Mouse (Mus musculus) stomach, embryonic 16.5 days (tissue): Measurements from ENCODE around the gene Tle6. TPM values are rescaled to one million over a fixed set of nuclear protein-coding genes. Genes with fewer than 3 reads are reported as not detected.

ENCODE experiments used
- ATAC-seq: fragments of 200-750 bp; cut with Nextera tagmentation; 2 replicates; pipeline ENCODE4 v1.8.0; 2017; ENCODE audit warnings: moderate number of reproducible peaks, moderate TSS enrichment; ENCODE audit not compliant: insufficient read depth, low FRiP score
- H3K27ac ChIP-seq: fragments of 300-500 bp; sonication (generic); 2 replicates; pipeline ENCODE4 v1.5.1; 2014; ENCODE audit warnings: low read length
- H3K27me3 ChIP-seq: fragments of 300-500 bp; sonication (generic); 2 replicates; pipeline ENCODE4 v1.6.1; 2014; ENCODE audit warnings: low read length, control low read depth, mixed read lengths; ENCODE audit not compliant: control insufficient read depth, insufficient read depth
- H3K36me3 ChIP-seq: fragments of 300-500 bp; sonication (generic); 2 replicates; pipeline ENCODE4 v1.6.1; 2014; ENCODE audit warnings: low read length; ENCODE audit not compliant: control insufficient read depth, insufficient read depth
- H3K4me1 ChIP-seq: fragments of 300-500 bp; sonication (generic); 2 replicates; pipeline ENCODE4 v1.6.1; 2014; ENCODE audit warnings: low read length, control low read depth, mixed read lengths; ENCODE audit not compliant: control insufficient read depth, insufficient read depth
- H3K4me2 ChIP-seq: fragments of 300-500 bp; sonication (generic); 2 replicates; pipeline ENCODE4 v1.6.1; 2014; ENCODE audit warnings: low read depth, low read length, mixed read lengths
- H3K4me3 ChIP-seq: fragments of 300-500 bp; sonication (generic); replicated peaks from 2 replicates; pipeline ENCODE4 v1.5.1; 2014; ENCODE audit warnings: mild to moderate bottlenecking, low read length
- H3K9ac ChIP-seq: fragments of 300-500 bp; sonication (generic); 2 replicates; pipeline ENCODE4 v1.6.1; 2014; ENCODE audit warnings: low read length
- H3K9me3 ChIP-seq: fragments of 300-500 bp; sonication (generic); replicated peaks from 2 replicates; pipeline ENCODE4 v1.6.1; 2016; ENCODE audit warnings: low read length, control low read depth; ENCODE audit not compliant: control insufficient read depth
- WGBS: fragments of 180-500 bp; shearing (Covaris S2); extraction: QIAGEN DNeasy Blood & Tissue Kit; methylation state at CpG from one replicate; pipeline ENCODE4 v1.1.7; 2014; 5-methylcytosine and 5-hydroxymethylcytosine counted together
- polyA plus RNA-seq: library from polyadenylated mRNA; unstranded; fragments of >200 nt; fragmentation: Nextera tagmentation; extraction: Ambion mirVana; gene quantifications from 2 replicates; pipeline ENCODE4 v1.2.1, GENCODE M21; 2015

Gene Tle6
- polyA plus RNA-seq, 1 experiment from 2014 or later, result 31.2 TPM

DNA sequence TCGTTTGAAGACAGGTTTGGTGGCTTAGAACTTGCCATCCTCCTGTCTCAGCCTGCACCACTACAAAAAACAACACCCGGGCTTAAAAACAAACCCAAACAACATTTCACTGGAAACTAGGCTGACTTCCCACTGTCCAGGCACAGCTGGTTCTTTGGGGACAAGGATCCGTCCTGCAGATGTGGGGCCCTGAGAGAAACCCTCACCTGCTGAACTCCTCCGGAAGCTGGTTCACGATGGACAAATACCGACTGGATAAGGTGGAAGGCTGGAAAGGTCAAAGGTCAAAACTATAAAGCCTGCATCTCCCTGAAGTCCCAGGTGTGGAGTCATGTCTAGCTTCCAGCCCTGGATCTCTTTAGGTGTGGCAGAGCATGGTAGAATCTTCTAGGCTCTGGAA, 2.0 kb downstream of the Tle6 start:
- 36% methylated on average over 6 of the region's 6 CpGs for WGBS
- Histone ChIP-seq H3K9ac (no peak overlapping the region), H3K27me3 (peaks cover 3% of the 10 kb centered on the region; the same call in 1 of the 2 replicates), H3K27ac (no peak overlapping the region), H3K36me3 (no peaks in the 10 kb centered on the region), H3K4me3 (no peak overlapping the region), H3K4me2 (no peak overlapping the region), H3K4me1 (peaks cover 43% of the 10 kb centered on the region), H3K9me3 (no peaks in the 10 kb centered on the region)
- ATAC-seq, result no peak

- H3K4me1 ChIP-seq, result peaks cover 43% of the 10 kb centered on the region
- WGBS, result 42% methylated on average over 3 of the region's 3 CpGs
- H3K9me3 ChIP-seq, result no peaks in the 10 kb centered on the region
- no peak overlapping the region for H3K9ac ChIP-seq
- H3K4me2 ChIP-seq, result no peak overlapping the region
- no peak overlapping the region for H3K27ac ChIP-seq
- H3K27me3 ChIP-seq, result peaks cover 3% of the 10 kb centered on the region; the same call in 1 of the 2 replicates
- ATAC-seq, result no peak
- no peaks in the 10 kb centered on the region for H3K36me3 ChIP-seq
- H3K4me3 ChIP-seq, result no peak overlapping the region
These were observed 2.5 kb downstream of the Tle6 start for GRCm38 (mm10) chr10:81598342-81598741.

- ATAC-seq, result peak; percentile 62
- no peaks in the 10 kb centered on the region for H3K36me3 ChIP-seq
- H3K4me3 ChIP-seq, result peak overlapping the region; percentile 35
- WGBS, result 5% methylated on average over 11 of the region's 12 CpGs
- H3K27me3 ChIP-seq, result peaks cover 3% of the 10 kb centered on the region
- no peaks in the 10 kb centered on the region for H3K9me3 ChIP-seq
- peak overlapping the region; percentile 65 for H3K9ac ChIP-seq
- peaks cover 36% of the 10 kb centered on the region for H3K4me1 ChIP-seq
- H3K27ac ChIP-seq, result peak overlapping the region; percentile 73
- peak overlapping the region; percentile 50 for H3K4me2 ChIP-seq
These were observed 3.5 kb downstream of the Tle6 start for GRCm38 (mm10) chr10:81597137-81597950.

GRCm38 (mm10) chr10:81596611-81597010, 4.3 kb downstream of the Tle6 start:
- no peaks in the 10 kb centered on the region for H3K9me3 ChIP-seq
- no peaks in the 10 kb centered on the region for H3K36me3 ChIP-seq
- peak overlapping the region; percentile 50 for H3K4me2 ChIP-seq
- ATAC-seq, result no peak
- peak overlapping the region; percentile 35 for H3K4me3 ChIP-seq
- H3K27ac ChIP-seq, result peak overlapping the region; percentile 73
- 5% methylated on average over 10 of the region's 10 CpGs for WGBS
- peaks cover 35% of the 10 kb centered on the region for H3K4me1 ChIP-seq
- peaks cover 3% of the 10 kb centered on the region for H3K27me3 ChIP-seq
- H3K9ac ChIP-seq, result peak overlapping the region; percentile 65

DNA sequence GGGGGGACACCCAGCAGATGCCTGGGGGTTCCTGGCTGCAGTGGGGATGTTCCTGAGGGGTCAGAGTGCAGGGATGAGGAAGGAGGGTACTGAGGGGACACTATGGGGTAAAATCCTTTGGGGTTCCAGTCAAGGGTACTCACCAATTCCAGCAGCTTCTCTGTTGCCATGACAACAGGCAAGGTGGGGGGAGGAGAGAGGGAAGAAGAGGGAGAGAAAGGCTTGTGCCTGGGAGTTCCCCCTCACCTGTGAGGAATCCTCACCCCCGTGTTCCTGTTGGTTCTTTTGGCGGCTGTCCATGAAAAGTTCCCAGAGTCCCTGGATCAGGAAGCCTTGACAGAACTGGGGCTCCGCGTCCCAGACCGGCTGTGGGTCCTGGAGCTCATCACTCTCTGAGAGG, 5.3 kb downstream of the Tle6 start:
- Histone ChIP-seq H3K9me3 (no peaks in the 10 kb centered on the region), H3K4me2 (no peak overlapping the region), H3K36me3 (no peaks in the 10 kb centered on the region), H3K4me1 (peaks cover 26% of the 10 kb centered on the region), H3K4me3 (no peak overlapping the region), H3K27ac (0 out of 2 replicates have a peak overlapping the region, but pooled peaks have one; percentile 73), H3K27me3 (peaks cover 3% of the 10 kb centered on the region), H3K9ac (no peak overlapping the region)
- ATAC-seq, result no peak
- 31% methylated on average over 5 of the region's 5 CpGs for WGBS

- no peak overlapping the region for H3K4me2 ChIP-seq
- ATAC-seq, result no peak
- peaks cover 3% of the 10 kb centered on the region for H3K27me3 ChIP-seq
- peaks cover 18% of the 10 kb centered on the region for H3K4me1 ChIP-seq
- 74% methylated on average over 18 of the region's 18 CpGs for WGBS
- H3K9me3 ChIP-seq, result no peaks in the 10 kb centered on the region
- no peak overlapping the region for H3K9ac ChIP-seq
- no peak overlapping the region for H3K4me3 ChIP-seq
- H3K27ac ChIP-seq, result no peak overlapping the region
- H3K36me3 ChIP-seq, result no peaks in the 10 kb centered on the region
These were observed 6.9 kb downstream of the Tle6 start for GRCm38 (mm10) chr10:81593935-81594334.

GRCm38 (mm10) chr10:81593223-81593622, 7.7 kb downstream of the Tle6 start:
- 60% methylated on average over 4 of the region's 4 CpGs for WGBS
- Histone ChIP-seq H3K36me3 (no peaks in the 10 kb centered on the region), H3K4me1 (peaks cover 18% of the 10 kb centered on the region), H3K9ac (no peak overlapping the region), H3K27ac (no peak overlapping the region), H3K4me2 (no peak overlapping the region), H3K4me3 (no peak overlapping the region), H3K9me3 (no peaks in the 10 kb centered on the region), H3K27me3 (peaks cover 3% of the 10 kb centered on the region)
- ATAC-seq, result no peak

DNA sequence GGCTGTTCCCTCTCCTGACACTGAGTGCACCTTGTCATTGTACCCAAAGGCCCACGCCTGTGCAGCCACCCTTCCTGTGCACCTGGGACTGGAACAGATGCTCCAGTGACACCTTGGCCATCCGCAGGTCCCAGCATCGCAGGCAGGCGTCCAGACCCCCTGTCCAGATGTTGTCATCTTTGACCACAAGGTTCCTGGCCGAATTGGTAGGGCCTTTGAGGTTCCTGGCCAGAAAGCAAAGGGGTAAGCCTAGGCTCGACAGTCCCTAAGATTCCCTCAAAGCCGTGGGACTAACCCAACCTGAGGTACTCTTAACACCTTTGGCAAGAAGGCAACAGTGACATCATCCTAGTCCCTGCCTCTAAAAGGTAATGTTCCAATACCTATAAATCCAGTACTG, 8.2 kb downstream of the Tle6 start:
- 77% methylated on average over 7 of the region's 7 CpGs for WGBS
- Histone ChIP-seq H3K4me1 (peaks cover 15% of the 10 kb centered on the region), H3K27me3 (peaks cover 3% of the 10 kb centered on the region), H3K4me3 (no peak overlapping the region), H3K27ac (no peak overlapping the region), H3K36me3 (no peaks in the 10 kb centered on the region), H3K9ac (no peak overlapping the region), H3K9me3 (no peaks in the 10 kb centered on the region), H3K4me2 (no peak overlapping the region)
- no peak for ATAC-seq

GRCm38 (mm10) chr10:81591846-81592245, 9.0 kb downstream of the Tle6 start:
- H3K4me1 ChIP-seq, result peaks cover 9% of the 10 kb centered on the region
- H3K36me3 ChIP-seq, result no peaks in the 10 kb centered on the region
- H3K4me3 ChIP-seq, result no peak overlapping the region
- H3K27ac ChIP-seq, result no peak overlapping the region
- no peak overlapping the region for H3K9ac ChIP-seq
- ATAC-seq, result no peak
- WGBS, result 44% methylated on average over 9 of the region's 9 CpGs
- no peaks in the 10 kb centered on the region for H3K9me3 ChIP-seq
- peaks cover 3% of the 10 kb centered on the region for H3K27me3 ChIP-seq
- no peak overlapping the region for H3K4me2 ChIP-seq
